Mouse (Mus musculus) intestine, postnatal 0 days (tissue): Measurements from ENCODE around the gene Psmb8. TPM values are rescaled to one million over a fixed set of nuclear protein-coding genes. Genes with fewer than 3 reads are reported as not detected.

ENCODE experiments used
- ATAC-seq: fragments of 200-750 bp; cut with Nextera tagmentation; 2 replicates; pipeline ENCODE4 v1.8.0; 2017; ENCODE audit warnings: mild to moderate bottlenecking, moderate TSS enrichment, moderate library complexity
- H3K27ac ChIP-seq: fragments of 300-500 bp; sonication (generic); 2 replicates; pipeline ENCODE4 v1.5.1; 2014; ENCODE audit warnings: mild to moderate bottlenecking, low read depth, low read length, moderate library complexity
- H3K27me3 ChIP-seq: fragments of 300-500 bp; sonication (generic); replicated peaks from 2 replicates; pipeline ENCODE4 v1.6.1; 2014; ENCODE audit warnings: low read length, mixed read lengths; ENCODE audit not compliant: control insufficient read depth, insufficient read depth
- H3K36me3 ChIP-seq: fragments of 300-500 bp; sonication (generic); 2 replicates; pipeline ENCODE4 v1.6.1; 2014; ENCODE audit warnings: mild to moderate bottlenecking, moderate library complexity; ENCODE audit not compliant: control insufficient read depth, insufficient read depth
- H3K4me1 ChIP-seq: fragments of 300-500 bp; sonication (generic); replicated peaks from 2 replicates; pipeline ENCODE4 v1.6.1; 2014; ENCODE audit warnings: antibody characterized with exemption, low read length, mixed read lengths; ENCODE audit not compliant: control insufficient read depth, insufficient read depth
- H3K4me2 ChIP-seq: fragments of 300-500 bp; sonication (generic); replicated peaks from 2 replicates; pipeline ENCODE4 v1.6.1; 2014; ENCODE audit warnings: low read depth, mild to moderate bottlenecking, moderate library complexity
- H3K4me3 ChIP-seq: fragments of 300-500 bp; sonication (generic); 2 replicates; pipeline ENCODE4 v1.5.1; 2014; ENCODE audit warnings: low read depth, low read length
- H3K9ac ChIP-seq: fragments of 300-500 bp; sonication (generic); 2 replicates; pipeline ENCODE4 v1.6.1; 2014; ENCODE audit warnings: mild to moderate bottlenecking, low read depth, low read length
- H3K9me3 ChIP-seq: fragments of 300-500 bp; sonication (generic); 2 replicates; pipeline ENCODE4 v1.6.1; 2016; ENCODE audit warnings: mixed run types; ENCODE audit not compliant: control insufficient read depth
- CTCF ChIP-seq: sonication (generic); IDR thresholded peaks from 2 replicates; pipeline ENCODE4 v1.5.1; 2016; ENCODE audit warnings: low read depth, mild to moderate bottlenecking, control low read depth, antibody characterized with exemption, moderate library complexity
- WGBS: fragments of 180-500 bp; shearing (Covaris S2); extraction: QIAGEN DNeasy Blood & Tissue Kit; methylation state at CpG from one replicate; pipeline ENCODE4 v1.1.7; 2014; 5-methylcytosine and 5-hydroxymethylcytosine counted together
- polyA plus RNA-seq: library from polyadenylated mRNA; unstranded; fragments of >200 nt; fragmentation: Nextera tagmentation; extraction: Ambion mirVana; gene quantifications from 2 replicates; pipeline ENCODE4 v1.2.1, GENCODE M21; 2015

Gene Psmb8
- polyA plus RNA-seq, 1 experiment from 2014 or later, result 82.4 TPM

- Histone ChIP-seq H3K27ac (no peak overlapping the region), H3K4me3 (no peak overlapping the region), H3K9ac (no peak overlapping the region), H3K36me3 (no peaks in the 10 kb centered on the region), H3K4me2 (no peak overlapping the region), H3K4me1 (no peaks in the 10 kb centered on the region), H3K27me3 (no peaks in the 10 kb centered on the region), H3K9me3 (no peaks in the 10 kb centered on the region)
- TF ChIP-seq CTCF, result no peak
- ATAC-seq, result no peak
- 61% methylated on average over 6 of the region's 6 CpGs for WGBS
Measured at GRCm38 (mm10) chr17:34179019-34179418, 18.5 kb upstream of the Psmb8 start.

GRCm38 (mm10) chr17:34179913-34180859 lies 17.3 kb upstream of the Psmb8 start:
- 63% methylated on average over 13 of the region's 13 CpGs for WGBS
- no peak overlapping the region for H3K4me3 ChIP-seq
- no peak overlapping the region for H3K27ac ChIP-seq
- ATAC-seq, result 0 out of 2 replicates have a peak, but pooled peaks have one; percentile 28
- no peaks in the 10 kb centered on the region for H3K4me1 ChIP-seq
- H3K9me3 ChIP-seq, result no peaks in the 10 kb centered on the region
- TF ChIP-seq CTCF, result no peak
- no peaks in the 10 kb centered on the region for H3K27me3 ChIP-seq
- no peaks in the 10 kb centered on the region for H3K36me3 ChIP-seq
- H3K9ac ChIP-seq, result no peak overlapping the region
- H3K4me2 ChIP-seq, result no peak overlapping the region

- Histone ChIP-seq H3K4me3 (no peak overlapping the region), H3K4me2 (no peak overlapping the region), H3K27ac (no peak overlapping the region), H3K36me3 (no peaks in the 10 kb centered on the region), H3K9ac (no peak overlapping the region), H3K27me3 (no peaks in the 10 kb centered on the region), H3K4me1 (no peaks in the 10 kb centered on the region), H3K9me3 (no peaks in the 10 kb centered on the region)
- no peak for TF ChIP-seq CTCF
- no peak for ATAC-seq
- 62% methylated on average over 15 of the region's 15 CpGs for WGBS
Measured at GRCm38 (mm10) chr17:34183564-34184219, 13.8 kb upstream of the Psmb8 start.

- no peak overlapping the region for H3K27ac ChIP-seq
- no peaks in the 10 kb centered on the region; the same call in 1 of the 2 replicates for H3K36me3 ChIP-seq
- H3K4me1 ChIP-seq, result no peaks in the 10 kb centered on the region; the same call in 1 of the 2 replicates
- TF ChIP-seq CTCF, result no peak
- H3K4me2 ChIP-seq, result no peak overlapping the region
- WGBS, result 94% methylated on average over 9 of the region's 9 CpGs
- no peak overlapping the region for H3K9ac ChIP-seq
- no peak overlapping the region for H3K4me3 ChIP-seq
- ATAC-seq, result no peak
- no peaks in the 10 kb centered on the region for H3K27me3 ChIP-seq
- H3K9me3 ChIP-seq, result no peaks in the 10 kb centered on the region
Measured at GRCm38 (mm10) chr17:34185526-34185925, 12.0 kb upstream of the Psmb8 start.

GRCm38 (mm10) chr17:34186885-34187260 lies 10.6 kb upstream of the Psmb8 start:
- no peak for TF ChIP-seq CTCF
- H3K36me3 ChIP-seq, result no peaks in the 10 kb centered on the region; the same call in 1 of the 2 replicates

GRCm38 (mm10) chr17:34187261-34187916 lies 10.1 kb upstream of the Psmb8 start, which contains the start of the genes Tap1 and Psmb9:
Gene Tap1 (plus strand): TSS chr17:34187553.
Gene Psmb9 (minus strand): TSS chr17:34187764.
- H3K4me3 ChIP-seq, result peak within 1 kb of the TSS; percentile 65
- no peaks in the 10 kb centered on the region for H3K27me3 ChIP-seq
- H3K27ac ChIP-seq, result peak within 1 kb of the TSS; percentile 77
- WGBS, result under 1% methylated on average over 46 of the region's 46 CpGs
- H3K9ac ChIP-seq, result peak within 1 kb of the TSS; percentile 70
- peak; percentile 95 for ATAC-seq
- no peak for TF ChIP-seq CTCF
- no peaks in the 10 kb centered on the region; the same call in 1 of the 2 replicates for H3K36me3 ChIP-seq
- H3K4me2 ChIP-seq, result peak within 1 kb of the TSS; percentile 98
- H3K9me3 ChIP-seq, result no peaks in the 10 kb centered on the region
- no peaks in the 10 kb centered on the region; the same call in 1 of the 2 replicates for H3K4me1 ChIP-seq

More at GRCm38 (mm10) chr17:34186885-34187260, 10.6 kb upstream of the Psmb8 start:
- Histone ChIP-seq H3K27ac (peak overlapping the region; percentile 77), H3K27me3 (no peaks in the 10 kb centered on the region), H3K9ac (peak overlapping the region; percentile 70), H3K9me3 (no peaks in the 10 kb centered on the region), H3K4me3 (peak overlapping the region; percentile 65), H3K4me1 (no peaks in the 10 kb centered on the region; the same call in 1 of the 2 replicates), H3K4me2 (peak overlapping the region; percentile 98)
- WGBS, result 5% methylated on average over 14 of the region's 14 CpGs
- ATAC-seq, result peak; percentile 55
